Mouse (Mus musculus) CD4-positive, CD25-positive, alpha-beta regulatory T cell, adult 4 months (primary cell): ENCODE measurements around the gene Olfr591. TPM values are rescaled to one million over a fixed set of nuclear protein-coding genes. Genes with fewer than 3 reads are reported as not detected.
"Not testable (repeated sequence)": the region's sequence is repeated elsewhere in the genome, so short reads cannot be mapped to it uniquely, and the experiment has no call there.

Source experiments
- ATAC-seq: one replicate; pipeline ENCODE4 v1.8.0; 2017
- polyA plus RNA-seq, 2 experiments: library from polyadenylated mRNA; unstranded; fragments of 100-300 nt; shearing (Covaris generic); gene quantifications; one replicate each; pipeline ENCODE4 v1.2.1; 2017

Olfr591 gene
- not detected for polyA plus RNA-seq

DNA sequence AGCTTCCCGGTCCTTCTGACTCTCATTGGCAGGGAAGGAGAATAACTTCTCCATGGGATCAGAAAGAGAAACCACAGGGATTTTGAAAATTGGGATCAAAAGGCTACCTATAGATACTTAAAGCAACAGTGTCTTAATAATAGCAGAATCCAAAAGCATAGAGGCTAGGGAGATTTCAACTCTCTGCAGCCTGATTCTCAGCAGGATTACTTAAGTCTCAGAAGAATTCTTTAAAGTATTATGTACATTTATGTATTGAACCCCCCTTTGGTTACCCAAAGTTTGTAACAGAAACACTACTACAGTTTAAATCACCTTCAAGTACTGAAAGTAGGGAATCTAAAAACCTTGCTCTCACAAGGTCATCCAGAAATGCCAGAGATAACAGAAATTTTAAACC, at the start of gene Olfr591:
TSS of gene Olfr591 (minus strand) at position 101 of the 400 bp plus-strand sequence.
- no peak for ATAC-seq

GRCm38 (mm10) chr7:103216696-103217095, 38.6 kb upstream of the Olfr591 start, which contains the start of gene Olfr594:
Olfr594 (plus strand) TSS chr7:103216996.
- ATAC-seq, result no peak

DNA sequence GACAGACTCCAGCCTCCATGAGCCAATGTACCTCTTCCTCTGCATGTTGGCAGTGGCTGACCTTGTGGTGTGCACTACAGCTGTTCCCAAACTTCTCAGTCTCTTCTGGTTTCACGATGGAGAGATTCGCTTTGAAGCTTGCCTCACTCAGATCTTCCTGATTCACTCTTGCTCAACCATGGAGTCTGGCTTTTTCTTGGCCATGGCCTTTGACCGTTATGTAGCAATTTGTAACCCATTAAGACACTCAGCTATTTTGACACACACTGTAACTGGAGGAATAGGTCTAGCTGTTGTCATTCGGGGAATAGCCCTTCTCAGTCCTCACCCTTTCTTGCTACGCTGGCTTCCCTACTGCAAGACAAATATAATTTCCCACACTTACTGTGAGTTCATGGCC, 33.9 kb upstream of the Olfr591 start:
- ATAC-seq, result not testable (repeated sequence)

- no peak for ATAC-seq
These were observed 33.4 kb upstream of the Olfr591 start, which contains the start of gene Olfr593 for GRCm38 (mm10) chr7:103211562-103211961. Olfr593 (plus strand) TSS chr7:103211862.

- not testable (repeated sequence) for ATAC-seq
These were observed 6.4 kb upstream of the Olfr591 start, which contains the start of gene Olfr592 for GRCm38 (mm10) chr7:103184503-103184902. Olfr592 (plus strand) TSS chr7:103184803.

DNA sequence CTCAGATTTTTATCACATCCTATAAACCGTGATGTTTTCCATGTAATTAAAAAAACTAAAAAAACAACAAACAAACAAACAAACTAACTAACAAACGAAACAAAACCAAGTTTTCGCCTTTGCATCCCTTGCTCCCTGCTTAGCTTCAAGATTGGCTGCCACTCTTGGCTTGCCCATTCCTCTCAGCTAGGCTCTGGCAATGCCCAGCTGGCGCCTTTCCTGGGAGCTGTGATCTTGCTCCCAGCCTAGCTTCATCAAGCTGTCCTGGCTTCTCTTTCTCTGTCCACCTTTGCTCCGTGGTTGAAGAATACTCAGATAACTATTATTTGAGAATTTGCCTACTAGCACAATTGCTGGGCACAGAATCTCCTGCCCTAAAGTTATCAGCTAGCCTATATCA, 8.4 kb downstream of the Olfr591 start:
- ATAC-seq, result no peak

DNA sequence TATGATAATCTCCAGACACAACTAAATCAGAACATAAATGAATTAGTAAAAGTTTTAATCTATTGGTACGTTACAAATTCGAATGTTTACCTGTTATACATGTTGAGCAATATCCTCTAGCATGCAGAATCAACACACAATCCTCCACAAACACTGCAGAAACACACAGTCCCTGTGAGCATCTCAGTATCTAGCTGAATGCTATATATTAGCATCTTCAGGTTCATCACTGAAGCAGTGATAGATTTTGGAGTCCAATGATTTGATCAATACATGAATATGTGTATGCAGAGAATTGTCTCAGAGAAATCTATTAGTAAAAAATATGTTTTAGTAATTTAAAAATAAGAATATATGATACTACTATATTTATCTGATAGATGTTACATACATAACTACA, 21.9 kb downstream of the Olfr591 start, which contains the start of gene Olfr589:
TSS of gene Olfr589 (minus strand) at position 101 of the 400 bp plus-strand sequence.
- ATAC-seq, result no peak

DNA sequence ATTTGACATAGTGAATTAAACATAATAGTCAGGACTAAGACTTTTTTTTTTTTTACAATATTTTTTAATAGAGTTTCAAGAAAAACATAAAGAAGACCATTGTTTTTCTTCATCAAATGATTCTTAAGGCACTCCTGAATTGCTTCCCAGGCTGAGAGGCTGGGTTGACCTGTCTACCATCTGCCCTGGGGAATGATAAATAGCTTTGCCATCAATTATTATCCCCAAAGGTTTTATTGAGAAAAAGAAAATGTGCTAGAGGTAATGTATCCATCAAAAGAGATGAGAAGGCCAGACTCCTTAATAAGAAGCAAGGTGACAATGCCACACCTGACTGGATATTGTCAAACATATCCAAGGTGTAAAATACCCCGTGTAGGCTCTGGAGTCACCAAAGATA, 37.6 kb downstream of the Olfr591 start, which contains the start of gene Olfr588-ps1:
TSS of gene Olfr588-ps1 (plus strand) at position 301 of the 400 bp plus-strand sequence.
- no peak for ATAC-seq

DNA sequence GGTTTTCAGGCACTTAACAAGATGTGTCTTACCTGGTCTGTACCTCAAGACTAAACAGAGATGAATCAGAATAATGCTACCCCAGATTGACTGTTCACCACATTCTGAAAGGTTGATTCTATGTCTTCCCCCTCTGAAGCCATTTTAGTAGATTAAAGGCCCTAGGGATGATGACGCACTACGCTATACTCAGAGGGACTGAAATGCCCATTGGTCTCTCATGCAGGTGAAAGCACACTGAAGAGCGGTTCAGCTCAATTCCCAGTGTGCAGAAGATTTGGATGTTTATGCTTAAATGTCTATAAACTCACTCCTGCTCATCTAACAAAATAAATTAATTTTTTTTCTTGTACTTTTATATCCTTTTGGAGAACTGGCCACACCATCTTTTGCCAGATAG, 52.6 kb downstream of the Olfr591 start, which contains the start of gene Olfr586:
TSS of gene Olfr586 (minus strand) at position 101 of the 400 bp plus-strand sequence.
- ATAC-seq, result no peak

DNA sequence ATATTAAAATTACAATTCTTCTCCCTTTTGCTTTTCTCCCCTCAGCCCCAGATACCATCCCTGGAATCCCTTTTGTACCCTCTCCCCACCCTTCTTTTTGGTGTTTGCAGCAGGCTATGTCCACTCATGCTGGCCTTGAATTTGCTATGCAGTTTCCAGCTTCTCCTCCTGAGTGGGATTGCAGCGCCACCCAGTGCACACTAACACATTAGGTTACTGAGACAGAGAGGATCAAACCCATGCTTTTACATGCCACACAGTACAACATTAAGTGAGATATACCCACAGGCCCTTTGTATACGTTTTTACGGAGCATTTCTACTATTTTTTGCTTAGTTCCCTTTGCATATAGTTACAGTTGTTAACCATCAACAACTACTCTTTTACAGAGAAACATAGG, 58.7 kb downstream of the Olfr591 start:
- ATAC-seq, result no peak

Other genes starting within 250 kb of the Olfr591 start
- gene Olfr573-ps1, start 235.8 kb downstream of the Olfr591 start, polyA plus RNA-seq, result not detected
- gene Olfr574, start 229.9 kb downstream of the Olfr591 start, polyA plus RNA-seq, result not detected
- not detected for gene Olfr575, start 219.6 kb downstream of the Olfr591 start, polyA plus RNA-seq
- gene Olfr576, start 215.7 kb downstream of the Olfr591 start, polyA plus RNA-seq, result not detected
- not detected for gene Olfr577, start 202.4 kb downstream of the Olfr591 start, polyA plus RNA-seq
- not detected for gene Olfr578, start 189.0 kb downstream of the Olfr591 start, polyA plus RNA-seq
- gene Olfr582, start 140.3 kb downstream of the Olfr591 start, polyA plus RNA-seq, result not detected
- not detected for gene Olfr583, start 127.0 kb downstream of the Olfr591 start, polyA plus RNA-seq
- gene Olfr584, start 96.5 kb downstream of the Olfr591 start, polyA plus RNA-seq, result not detected
- gene Olfr585, start 80.6 kb downstream of the Olfr591 start, polyA plus RNA-seq, result not detected
- gene Olfr586, start 52.7 kb downstream of the Olfr591 start, polyA plus RNA-seq, result not detected
- gene Olfr588-ps1, start 37.5 kb downstream of the Olfr591 start, polyA plus RNA-seq, result not detected
- not detected for gene Olfr589, start 22.0 kb downstream of the Olfr591 start, polyA plus RNA-seq
- gene Olfr592, start 6.5 kb upstream of the Olfr591 start, polyA plus RNA-seq, result not detected
- gene Olfr593, start 33.5 kb upstream of the Olfr591 start, polyA plus RNA-seq, result not detected
- not detected for gene Olfr594, start 38.7 kb upstream of the Olfr591 start, polyA plus RNA-seq
- gene Usp17ld, start 74.2 kb upstream of the Olfr591 start, polyA plus RNA-seq, result not detected
- gene Olfr596, start 127.3 kb upstream of the Olfr591 start, polyA plus RNA-seq, result not detected
- gene Olfr597, start 138.0 kb upstream of the Olfr591 start, polyA plus RNA-seq, result not detected
- not detected for gene Olfr598, start 145.2 kb upstream of the Olfr591 start, polyA plus RNA-seq
- gene Olfr599, start 157.6 kb upstream of the Olfr591 start, polyA plus RNA-seq, result not detected
- not detected for gene Olfr600, start 171.3 kb upstream of the Olfr591 start, polyA plus RNA-seq
- gene Olfr601, start 184.3 kb upstream of the Olfr591 start, polyA plus RNA-seq, result under 1 TPM in 1 of 2 experiments, not detected in 1; 0.19 TPM
- gene Olfr603, start 207.8 kb upstream of the Olfr591 start, polyA plus RNA-seq, result under 1 TPM in 1 of 2 experiments, not detected in 1; 0.67 TPM
- not detected for gene Usp17lc, start 236.7 kb upstream of the Olfr591 start, polyA plus RNA-seq